Mouse (Mus musculus) liver, embryonic 11.5 days (tissue): ENCODE measurements around the gene Kdm6a. TPM values are rescaled to one million over a fixed set of nuclear protein-coding genes. Genes with fewer than 3 reads are reported as not detected.

ENCODE experiments used
- ATAC-seq: fragments of 200-750 bp; cut with Nextera tagmentation; replicated peaks from 2 replicates; pipeline ENCODE4 v1.8.0; 2017; ENCODE audit warnings: moderate number of reproducible peaks, mild to moderate bottlenecking, moderate TSS enrichment, moderate library complexity; ENCODE audit not compliant: low FRiP score
- DNase-seq: peaks from one replicate; pipeline ENCODE4 v3.0.0-alpha.2; 2017; ENCODE audit warnings: low spot score
- H3K27ac ChIP-seq: fragments of 300-500 bp; sonication (generic); 2 replicates; pipeline ENCODE4 v1.5.1; 2014; ENCODE audit warnings: mild to moderate bottlenecking, low read depth, low read length, control low read depth
- H3K27me3 ChIP-seq: fragments of 300-500 bp; sonication (generic); replicated peaks from 2 replicates; pipeline ENCODE4 v1.6.1; 2014; ENCODE audit warnings: low read length, mixed read lengths; ENCODE audit not compliant: control insufficient read depth, insufficient read depth
- H3K36me3 ChIP-seq: fragments of 300-500 bp; sonication (generic); 2 replicates; pipeline ENCODE4 v1.6.1; 2014; ENCODE audit warnings: mild to moderate bottlenecking, low read length, moderate library complexity, mixed read lengths; ENCODE audit not compliant: control insufficient read depth, insufficient read depth
- H3K4me1 ChIP-seq: fragments of 300-500 bp; sonication (generic); replicated peaks from 2 replicates; pipeline ENCODE4 v1.6.1; 2014; ENCODE audit warnings: low read length, mixed read lengths; ENCODE audit not compliant: control insufficient read depth, insufficient read depth
- H3K4me2 ChIP-seq: fragments of 300-500 bp; sonication (generic); 2 replicates; pipeline ENCODE4 v1.6.1; 2014; ENCODE audit warnings: mild to moderate bottlenecking, control low read depth, moderate library complexity
- H3K4me3 ChIP-seq: fragments of 300-500 bp; sonication (generic); 2 replicates; pipeline ENCODE4 v1.5.1; 2014; ENCODE audit warnings: low read depth, low read length, control low read depth
- H3K9ac ChIP-seq: fragments of 300-500 bp; sonication (generic); 2 replicates; pipeline ENCODE4 v1.6.1; 2014; ENCODE audit warnings: low read depth, low read length, control low read depth
- H3K9me3 ChIP-seq: fragments of 300-500 bp; sonication (generic); 2 replicates; pipeline ENCODE4 v1.6.1; 2016; ENCODE audit warnings: low read length, inconsistent platforms, mixed read lengths; ENCODE audit not compliant: control insufficient read depth
- WGBS: fragments of 180-500 bp; shearing (Covaris S2); extraction: QIAGEN DNeasy Blood & Tissue Kit; methylation state at CpG from one replicate; pipeline ENCODE4 v1.1.7; 2014; 5-methylcytosine and 5-hydroxymethylcytosine counted together
- polyA plus RNA-seq: library from polyadenylated mRNA; unstranded; fragments of >200 nt; fragmentation: Nextera tagmentation; extraction: Ambion mirVana; gene quantifications from 2 replicates; pipeline ENCODE4 v1.2.1, GENCODE M21; 2014

Kdm6a gene
- polyA plus RNA-seq, 1 experiment from 2014 or later: 22.8 TPM

DNA sequence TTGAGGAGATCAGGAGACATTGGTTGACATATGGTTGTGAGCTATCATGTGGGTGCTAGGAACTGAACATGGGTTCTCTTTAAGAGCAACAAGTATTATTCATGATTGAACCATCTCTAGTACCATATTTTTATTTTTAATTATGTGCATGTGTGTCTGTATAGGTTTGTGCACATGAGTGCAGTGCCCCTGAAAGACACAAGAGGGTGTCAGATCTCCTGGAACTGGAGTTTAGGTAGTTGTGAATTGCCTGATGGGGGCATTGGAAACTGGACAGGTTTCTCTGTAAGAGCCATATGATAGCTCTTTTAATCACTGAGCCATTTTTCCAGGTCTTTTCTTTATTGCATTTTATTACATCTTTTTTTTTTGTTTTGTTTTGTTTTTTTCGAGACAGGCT, 6.6 kb downstream of the Kdm6a start:
- Histone ChIP-seq H3K27me3 (no peaks in the 10 kb centered on the region), H3K27ac (no peak overlapping the region), H3K4me2 (no peak overlapping the region), H3K4me1 (no peaks in the 10 kb centered on the region), H3K9me3 (no peaks in the 10 kb centered on the region), H3K4me3 (no peak overlapping the region), H3K9ac (no peak overlapping the region), H3K36me3 (no peaks in the 10 kb centered on the region)
- DNase-seq (no peak), ATAC-seq (no peak)
- 91% methylated on average over 1 of the region's 1 CpGs for WGBS

GRCm38 (mm10) chrX:18174831-18175230, 12.5 kb downstream of the Kdm6a start:
- H3K4me2 ChIP-seq: no peak overlapping the region
- DNase-seq (no peak), ATAC-seq (no peak)
- H3K27me3 ChIP-seq: no peaks in the 10 kb centered on the region
- H3K27ac ChIP-seq: no peak overlapping the region
- H3K9ac ChIP-seq: no peak overlapping the region
- H3K9me3 ChIP-seq: no peaks in the 10 kb centered on the region
- H3K4me3 ChIP-seq: no peak overlapping the region
- peaks cover 12% of the 10 kb centered on the region; the same call in 1 of the 2 replicates for H3K4me1 ChIP-seq
- WGBS: 43% methylated on average over 4 of the region's 4 CpGs
- H3K36me3 ChIP-seq: no peaks in the 10 kb centered on the region

DNA sequence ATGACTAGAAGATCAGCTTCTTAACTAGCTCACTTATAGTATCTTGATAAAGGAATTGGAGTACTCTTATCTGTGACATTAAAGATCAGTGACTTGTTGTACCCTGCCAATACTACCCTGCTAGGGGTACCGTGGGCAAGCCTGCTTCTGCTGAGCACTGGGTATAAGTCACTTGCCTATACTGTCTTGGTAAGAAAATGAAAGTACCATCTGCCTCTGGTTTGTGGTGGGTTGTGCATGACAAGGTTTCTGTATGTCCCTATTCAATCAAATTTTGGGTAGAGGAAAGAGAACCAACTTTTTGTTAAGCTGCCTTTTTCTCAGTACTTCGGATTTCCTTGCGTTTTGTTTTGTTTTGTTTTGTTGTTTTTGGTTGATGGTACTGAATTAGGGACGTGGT, 15.4 kb downstream of the Kdm6a start:
- Histone ChIP-seq H3K4me1 (peaks cover 12% of the 10 kb centered on the region; the same call in 1 of the 2 replicates), H3K27ac (no peak overlapping the region), H3K27me3 (no peaks in the 10 kb centered on the region), H3K36me3 (no peaks in the 10 kb centered on the region), H3K9me3 (no peaks in the 10 kb centered on the region), H3K4me3 (no peak overlapping the region), H3K9ac (no peak overlapping the region), H3K4me2 (no peak overlapping the region)
- WGBS: 69% methylated on average over 4 of the region's 4 CpGs
- ATAC-seq: no peak
- no peak for DNase-seq

DNA sequence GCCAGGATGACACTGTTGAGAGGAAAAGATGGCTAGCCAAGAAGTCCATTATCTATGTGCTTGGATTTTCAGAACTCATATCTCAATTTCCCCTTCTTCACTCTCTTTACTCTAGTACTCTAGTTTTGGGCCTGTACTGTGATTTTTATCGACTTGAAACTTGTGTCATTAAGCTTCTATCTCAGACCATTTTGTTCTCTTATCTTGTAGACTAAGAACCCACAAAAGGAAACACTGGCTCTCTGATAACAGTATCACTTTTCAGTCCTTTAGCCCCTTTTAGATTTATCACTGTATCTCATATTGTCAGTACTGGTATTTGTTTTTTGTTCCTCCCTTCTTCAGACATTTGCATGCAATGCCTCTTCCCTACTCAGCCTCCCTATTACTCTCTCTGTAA, 17.1 kb downstream of the Kdm6a start:
- WGBS: 36% methylated on average over 1 of the region's 1 CpGs

DNA sequence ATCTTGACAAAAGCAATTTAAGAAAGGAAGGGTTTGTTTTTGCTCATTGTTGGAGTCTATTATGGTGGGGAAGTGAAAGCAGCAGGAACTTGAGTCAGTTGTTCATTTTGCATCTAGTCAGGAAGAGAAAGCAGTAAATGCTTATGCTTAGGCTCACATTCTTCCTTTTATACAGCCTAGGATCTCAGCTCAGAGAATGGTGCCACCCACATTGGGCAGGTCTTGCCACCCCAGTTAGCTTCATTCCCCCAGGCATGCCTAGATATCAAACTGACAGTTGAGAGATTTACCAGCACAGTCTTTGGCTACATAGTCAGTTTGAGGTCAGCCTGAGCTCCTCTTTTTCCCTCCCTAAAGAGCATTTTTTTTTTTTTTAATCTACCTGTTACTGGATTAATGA, 24.8 kb downstream of the Kdm6a start:
- DNase-seq (no peak), ATAC-seq (no peak; the same call in 1 of the 2 replicates)
- H3K36me3 ChIP-seq: no peaks in the 10 kb centered on the region
- no peaks in the 10 kb centered on the region for H3K9me3 ChIP-seq
- no peak overlapping the region for H3K27ac ChIP-seq
- no peaks in the 10 kb centered on the region for H3K27me3 ChIP-seq
- H3K4me3 ChIP-seq: no peak overlapping the region
- no peak overlapping the region for H3K4me2 ChIP-seq
- no peak overlapping the region for H3K9ac ChIP-seq
- H3K4me1 ChIP-seq: peaks cover 3% of the 10 kb centered on the region; the same call in 1 of the 2 replicates

More for the DNA sequence above, 17.1 kb downstream of the Kdm6a start:
- Histone ChIP-seq H3K4me2 (no peak overlapping the region), H3K9me3 (no peaks in the 10 kb centered on the region), H3K36me3 (no peaks in the 10 kb centered on the region), H3K27me3 (no peaks in the 10 kb centered on the region), H3K4me3 (no peak overlapping the region), H3K9ac (no peak overlapping the region), H3K27ac (no peak overlapping the region), H3K4me1 (peaks cover 12% of the 10 kb centered on the region; the same call in 1 of the 2 replicates)
- ATAC-seq (peak; percentile 79), DNase-seq (no peak)

GRCm38 (mm10) chrX:18188293-18188692, 25.9 kb downstream of the Kdm6a start:
- Histone ChIP-seq H3K9ac (no peak overlapping the region), H3K4me1 (0 out of 2 replicates have a peak, but pooled peaks cover 3% of the 10 kb centered on the region), H3K27ac (no peak overlapping the region), H3K36me3 (no peaks in the 10 kb centered on the region), H3K4me2 (no peak overlapping the region), H3K27me3 (no peaks in the 10 kb centered on the region), H3K4me3 (no peak overlapping the region), H3K9me3 (no peaks in the 10 kb centered on the region)
- WGBS: 70% methylated on average over 2 of the region's 2 CpGs
- no peak for DNase-seq
- no peak for ATAC-seq

- DNase-seq (no peak), ATAC-seq (no peak)
- H3K9ac ChIP-seq: no peak overlapping the region
- H3K27me3 ChIP-seq: no peaks in the 10 kb centered on the region
- no peaks in the 10 kb centered on the region; the same call in 1 of the 2 replicates for H3K36me3 ChIP-seq
- H3K9me3 ChIP-seq: no peaks in the 10 kb centered on the region
- H3K4me2 ChIP-seq: no peak overlapping the region
- no peak overlapping the region for H3K27ac ChIP-seq
- H3K4me3 ChIP-seq: no peak overlapping the region
- H3K4me1 ChIP-seq: no peaks in the 10 kb centered on the region
- WGBS: 81% methylated on average over 1 of the region's 1 CpGs
Observed at GRCm38 (mm10) chrX:18239572-18239971, 77.2 kb downstream of the Kdm6a start.

DNA sequence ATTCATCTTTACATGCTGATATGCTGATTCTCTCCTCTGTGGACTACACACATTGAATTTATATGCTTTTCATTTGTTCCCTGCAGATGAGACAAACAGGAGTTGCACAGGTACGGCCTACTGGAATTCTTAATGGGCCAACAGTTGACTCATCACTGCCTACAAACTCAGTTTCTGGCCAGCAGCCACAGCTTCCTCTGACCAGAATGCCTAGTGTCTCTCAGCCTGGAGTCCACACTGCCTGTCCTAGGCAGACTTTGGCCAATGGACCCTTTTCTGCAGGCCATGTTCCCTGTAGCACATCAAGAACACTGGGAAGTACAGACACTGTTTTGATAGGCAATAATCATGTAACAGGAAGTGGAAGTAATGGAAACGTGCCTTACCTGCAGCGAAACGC, 88.2 kb downstream of the Kdm6a start:
- Histone ChIP-seq H3K9ac (no peak overlapping the region), H3K27ac (no peak overlapping the region), H3K36me3 (peaks cover 3% of the 10 kb centered on the region; the same call in 1 of the 2 replicates), H3K9me3 (no peaks in the 10 kb centered on the region), H3K4me2 (no peak overlapping the region), H3K4me3 (no peak overlapping the region), H3K27me3 (no peaks in the 10 kb centered on the region), H3K4me1 (no peaks in the 10 kb centered on the region)
- no peak for ATAC-seq
- no peak for DNase-seq
- WGBS: 92% methylated on average over 4 of the region's 4 CpGs

- Histone ChIP-seq H3K36me3 (peaks cover 8% of the 10 kb centered on the region; the same call in 1 of the 2 replicates), H3K4me3 (no peak overlapping the region), H3K27me3 (no peaks in the 10 kb centered on the region), H3K27ac (no peak overlapping the region), H3K4me2 (no peak overlapping the region), H3K9ac (no peak overlapping the region), H3K9me3 (no peaks in the 10 kb centered on the region), H3K4me1 (no peaks in the 10 kb centered on the region)
- no peak for ATAC-seq
- DNase-seq: no peak
- WGBS: 54% methylated on average over 4 of the region's 4 CpGs
Observed at GRCm38 (mm10) chrX:18254767-18255166, 92.4 kb downstream of the Kdm6a start.
